In genomic region chrX:59241460-59241747, GRCm38 (mm10) we compare ENCODE assay signal across 32 mouse cellular contexts.
A peak's percentile ranks its signal among the peaks of the same experiment; 100 is the strongest.
DNase-seq lines count a peak whose midpoint lies in the region; ATAC-seq and TF ChIP-seq lines count a peak whose summit lies in the region.
"Had no signal": no experiment of that assay in that cellular context is flagged by ENCODE, and none has a peak within 500 bp of the region (broad histone marks: within the 10 kb centered on the region; RNA-seq: fewer than 3 reads in every experiment).

No protein-coding gene starts in this region.

- DNase-seq in forebrain, embryonic 11.5 days (ENCODE audit: low spot score) = no peak
- DNase-seq in forebrain, embryonic 10.5 days (ENCODE audit: extremely low spot score, low spot score) = no peak
- DNase-seq in midbrain, embryonic 10.5 days (ENCODE audit: low spot score) = no peak
- DNase-seq in kidney, adult 2 months = no peak
- no peak for DNase-seq in frontal cortex, postnatal 14 days (ENCODE audit: low spot score in 2 of 2)
- DNase-seq: adrenal gland, postnatal 25 days; cerebellum, adult 2 months; cerebellum, postnatal 25 days; gastrocnemius, postnatal 25 days; heart, adult 18-20 months; heart, postnatal 4 days; kidney, adult 11 months; kidney, postnatal 25 days; lung, postnatal 4 days; right cerebral cortex, postnatal 4 days; thymus, adult 18-20 months; thymus, postnatal 25 days had no signal

- H3K4me1 ChIP-seq in forebrain, embryonic 11.5 days (replicated peaks; ENCODE audit: control insufficient read depth, insufficient read depth, low read length) = no peaks in the 10 kb centered on the region
- no peaks in the 10 kb centered on the region for H3K4me1 ChIP-seq in forebrain, embryonic 10.5 days
- H3K4me1 ChIP-seq in midbrain, embryonic 15.5 days = no peaks in the 10 kb centered on the region
- H3K4me1 ChIP-seq in midbrain, embryonic 10.5 days = no peaks in the 10 kb centered on the region
- no peaks in the 10 kb centered on the region for H3K4me1 ChIP-seq in forebrain, embryonic 16.5 days (replicated peaks; ENCODE audit: control insufficient read depth, insufficient read depth, low read length)
- H3K4me1 ChIP-seq in kidney, adult 2 months (ENCODE audit: control insufficient read depth, insufficient read depth, low read length) = no peaks in the 10 kb centered on the region
- H3K4me1 ChIP-seq: embryonic facial prominence, embryonic 12.5 days; kidney, embryonic 15.5 days; limb, embryonic 13.5 days; megakaryocyte, embryonic 14.5 days; neural tube, embryonic 13.5 days had no signal

- H3K4me2 ChIP-seq in forebrain, embryonic 11.5 days (ENCODE audit: low read depth, low read length, severe bottlenecking) = no peak overlapping the region
- H3K4me2 ChIP-seq in midbrain, embryonic 15.5 days = no peak overlapping the region
- H3K4me2 ChIP-seq in forebrain, embryonic 16.5 days (ENCODE audit: low read length) = no peak overlapping the region
- H3K4me2 ChIP-seq: embryonic facial prominence, embryonic 12.5 days; heart, embryonic 11.5 days; hindbrain, embryonic 14.5 days; kidney, embryonic 15.5 days; limb, embryonic 13.5 days; liver, embryonic 11.5 days; neural tube, embryonic 13.5 days had no signal

- H3K27me3 ChIP-seq in forebrain, embryonic 11.5 days (ENCODE audit: control insufficient read depth, insufficient read depth, low read length) = no peaks in the 10 kb centered on the region
- H3K27me3 ChIP-seq in forebrain, embryonic 10.5 days (ENCODE audit: poor library complexity, severe bottlenecking) = 0 out of 2 replicates have a peak, but pooled peaks cover 3% of the 10 kb centered on the region
- no peaks in the 10 kb centered on the region for H3K27me3 ChIP-seq in midbrain, embryonic 15.5 days (replicated peaks)
- no peaks in the 10 kb centered on the region for H3K27me3 ChIP-seq in midbrain, embryonic 10.5 days (ENCODE audit: low read depth, poor library complexity, severe bottlenecking)
- H3K27me3 ChIP-seq in forebrain, embryonic 16.5 days (replicated peaks; ENCODE audit: control insufficient read depth, insufficient read depth, low read length) = no peaks in the 10 kb centered on the region
- no peaks in the 10 kb centered on the region for H3K27me3 ChIP-seq in kidney, adult 2 months (replicated peaks; ENCODE audit: control insufficient read depth, insufficient read depth, low read length)
- H3K27me3 ChIP-seq: embryonic facial prominence, embryonic 12.5 days; limb, embryonic 13.5 days; megakaryocyte, embryonic 14.5 days; neural tube, embryonic 13.5 days had no signal

- H3K27ac ChIP-seq in forebrain, embryonic 11.5 days (ENCODE audit: low read depth, low read length) = no peak overlapping the region
- H3K27ac ChIP-seq in forebrain, embryonic 10.5 days = no peak overlapping the region
- H3K27ac ChIP-seq in midbrain, embryonic 15.5 days = no peak overlapping the region
- no peak overlapping the region for H3K27ac ChIP-seq in midbrain, embryonic 10.5 days (replicated peaks)
- H3K27ac ChIP-seq in forebrain, embryonic 16.5 days (ENCODE audit: low read length) = no peak overlapping the region
- H3K27ac ChIP-seq in kidney, adult 2 months (ENCODE audit: insufficient read depth, low read depth, low read length) = no peak overlapping the region
- H3K27ac ChIP-seq: embryonic facial prominence, embryonic 12.5 days; hindbrain, embryonic 14.5 days; kidney, embryonic 15.5 days; layer of hippocampus, adult 2 months; limb, embryonic 13.5 days; neural tube, embryonic 13.5 days; stomach, postnatal 0 days had no signal

- TF ChIP-seq POLR2A in kidney, adult 2 months (IDR thresholded peaks at IDR 0.05; ENCODE audit: low read depth, low read length) = no peak

- no peaks in the 10 kb centered on the region for H3K9me3 ChIP-seq in forebrain, embryonic 11.5 days (ENCODE audit: control insufficient read depth, low read length)
- H3K9me3 ChIP-seq in forebrain, embryonic 10.5 days = no peaks in the 10 kb centered on the region
- no peaks in the 10 kb centered on the region for H3K9me3 ChIP-seq in midbrain, embryonic 15.5 days
- H3K9me3 ChIP-seq in midbrain, embryonic 10.5 days (replicated peaks) = no peaks in the 10 kb centered on the region
- H3K9me3 ChIP-seq in forebrain, embryonic 16.5 days (ENCODE audit: control insufficient read depth, low read length) = no peaks in the 10 kb centered on the region
- H3K9me3 ChIP-seq: embryonic facial prominence, embryonic 12.5 days; G1E; kidney, embryonic 15.5 days; limb, embryonic 13.5 days; megakaryocyte, embryonic 14.5 days; neural tube, embryonic 13.5 days had no signal

- no peak overlapping the region for H3K9ac ChIP-seq in forebrain, embryonic 11.5 days (ENCODE audit: low read length)
- H3K9ac ChIP-seq in midbrain, embryonic 15.5 days = no peak overlapping the region
- no peak overlapping the region for H3K9ac ChIP-seq in forebrain, embryonic 16.5 days (replicated peaks; ENCODE audit: low read depth, low read length)
- H3K9ac ChIP-seq: embryonic facial prominence, embryonic 12.5 days; hindbrain, embryonic 14.5 days; kidney, embryonic 15.5 days; limb, embryonic 13.5 days; neural tube, embryonic 13.5 days had no signal

- TF ChIP-seq CTCF in kidney, adult 2 months (conservative IDR thresholded peaks at IDR 0.05; ENCODE audit: insufficient read depth, insufficient read length, low read depth, low read length) = no peak

- H3K36me3 ChIP-seq in forebrain, embryonic 11.5 days (ENCODE audit: control insufficient read depth, insufficient read depth, low read length) = no peaks in the 10 kb centered on the region
- H3K36me3 ChIP-seq in forebrain, embryonic 10.5 days (replicated peaks) = no peaks in the 10 kb centered on the region
- no peaks in the 10 kb centered on the region for H3K36me3 ChIP-seq in midbrain, embryonic 15.5 days (replicated peaks)
- no peaks in the 10 kb centered on the region for H3K36me3 ChIP-seq in midbrain, embryonic 10.5 days
- H3K36me3 ChIP-seq in forebrain, embryonic 16.5 days (ENCODE audit: control insufficient read depth, insufficient read depth) = no peaks in the 10 kb centered on the region
- H3K36me3 ChIP-seq in kidney, adult 2 months (ENCODE audit: control insufficient read depth, insufficient read depth, low read length) = no peaks in the 10 kb centered on the region
- H3K36me3 ChIP-seq: embryonic facial prominence, embryonic 12.5 days; G1E; kidney, embryonic 15.5 days; limb, embryonic 13.5 days; neural tube, embryonic 13.5 days had no signal

- no peak overlapping the region for H3K4me3 ChIP-seq in forebrain, embryonic 11.5 days (ENCODE audit: low read depth, low read length)
- no peak overlapping the region for H3K4me3 ChIP-seq in forebrain, embryonic 10.5 days
- no peak overlapping the region for H3K4me3 ChIP-seq in midbrain, embryonic 15.5 days
- H3K4me3 ChIP-seq in midbrain, embryonic 10.5 days = no peak overlapping the region
- H3K4me3 ChIP-seq in forebrain, embryonic 16.5 days (replicated peaks; ENCODE audit: low read length) = no peak overlapping the region
- H3K4me3 ChIP-seq in kidney, adult 2 months (ENCODE audit: insufficient read depth, low read depth, low read length) = no peak overlapping the region
- H3K4me3 ChIP-seq: embryonic facial prominence, embryonic 12.5 days; kidney, embryonic 15.5 days; layer of hippocampus, adult 2 months; limb, embryonic 13.5 days; megakaryocyte, embryonic 14.5 days; neural tube, embryonic 13.5 days had no signal

- ATAC-seq in forebrain, embryonic 11.5 days (replicated peaks; ENCODE audit: low FRiP score) = peak; percentile 71
- ATAC-seq in midbrain, embryonic 15.5 days (replicated peaks) = 0 out of 2 replicates have a peak, but pooled peaks have one; percentile 42
- peak; percentile 93 for ATAC-seq in forebrain, embryonic 16.5 days
- ATAC-seq: inflammation-experienced regulatory T-cells, adult 6 months; Patski had no signal

Comparison
In these comparisons a context has a peak if more than half of its experiments do, and no peak if none do; other contexts are left out.
1. ATAC-seq: peak in every context shown above with its lines; median percentile 93 in forebrain, embryonic 16.5 days; 71 in forebrain, embryonic 11.5 days; 42 in midbrain, embryonic 15.5 days.